Mouse (Mus musculus) liver, postnatal 0 days (tissue): Measurements from ENCODE around the gene Arap1.

ENCODE experiments used
- CTCF ChIP-seq: sonication (generic); IDR thresholded peaks from 2 replicates; pipeline ENCODE4 v1.5.1; 2016; ENCODE audit warnings: antibody characterized with exemption, low read depth
- EP300 ChIP-seq: IDR thresholded peaks from 2 replicates; pipeline ENCODE4 v1.6.1; 2016; ENCODE audit warnings: antibody characterized with exemption, low read depth, mild to moderate bottlenecking

DNA sequence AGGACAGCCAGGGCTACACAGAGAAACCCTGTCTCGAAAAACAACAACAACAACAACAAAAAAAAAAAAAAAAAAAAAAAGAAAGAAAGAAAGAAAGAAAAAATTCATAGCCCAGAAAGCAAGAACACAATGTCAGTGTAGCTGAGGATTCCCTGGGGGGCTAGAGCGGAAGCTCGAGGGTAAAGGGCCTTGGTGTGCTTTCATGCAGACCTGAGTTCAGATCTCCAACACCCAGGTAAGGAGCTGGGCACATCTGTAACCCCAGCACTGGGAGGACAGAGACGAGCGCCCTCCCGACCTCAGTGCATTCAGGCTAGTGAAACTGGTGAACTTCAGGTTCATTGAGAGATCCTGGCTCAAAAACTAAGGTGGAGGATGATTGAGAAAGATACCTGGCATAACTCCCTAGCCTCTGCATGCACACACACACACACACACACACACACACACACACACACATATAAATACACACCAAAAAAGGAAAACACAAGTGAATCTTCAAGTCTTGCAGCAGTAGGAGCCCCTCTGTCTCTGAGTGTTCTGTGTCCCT is 7.8 kb downstream of the Arap1 start:
- TF ChIP-seq EP300 (no peak), CTCF (no peak)
